Mouse (Mus musculus): Measurements from ENCODE around the gene Wwc2.
A peak's percentile ranks its signal among the peaks of the same experiment; 100 is the strongest.

GRCm38 (mm10) chr8:47849842-47850241 is 140.9 kb downstream of the Wwc2 start:
- TF ChIP-seq CTCF (IDR thresholded peaks at IDR 0.05; ENCODE audit: borderline replicate concordance, insufficient read depth, low read length) (peak; percentile 8; the same call in 1 of the 2 replicates), POLR2A (IDR thresholded peaks at IDR 0.05; ENCODE audit: low read depth, low read length) (no peak)
